Mouse (Mus musculus) liver, embryonic 16.5 days (tissue): ENCODE results near the gene Agr3. TPM values are rescaled to one million over a fixed set of nuclear protein-coding genes. Genes with fewer than 3 reads are reported as not detected.

Experiments
- ATAC-seq: fragments of 200-750 bp; cut with Nextera tagmentation; 2 replicates; pipeline ENCODE4 v1.8.0; 2017; ENCODE audit warnings: low read depth, mild to moderate bottlenecking, moderate number of reproducible peaks, moderate library complexity
- H3K27ac ChIP-seq: fragments of 300-500 bp; sonication (generic); 2 replicates; pipeline ENCODE4 v1.5.1; 2014; ENCODE audit warnings: mild to moderate bottlenecking, low read length
- H3K27me3 ChIP-seq: fragments of 300-500 bp; sonication (generic); 2 replicates; pipeline ENCODE4 v1.6.1; 2014; ENCODE audit warnings: low read depth, low read length, mixed read lengths; ENCODE audit not compliant: control insufficient read depth, insufficient read depth
- H3K36me3 ChIP-seq: fragments of 300-500 bp; sonication (generic); 2 replicates; pipeline ENCODE4 v1.6.1; 2014; ENCODE audit warnings: mild to moderate bottlenecking; ENCODE audit not compliant: control insufficient read depth, insufficient read depth
- H3K4me1 ChIP-seq: fragments of 300-500 bp; sonication (generic); 2 replicates; pipeline ENCODE4 v1.6.1; 2014; ENCODE audit warnings: low read depth, low read length, mixed read lengths; ENCODE audit not compliant: control insufficient read depth
- H3K4me2 ChIP-seq: fragments of 300-500 bp; sonication (generic); 2 replicates; pipeline ENCODE4 v1.6.1; 2014; ENCODE audit warnings: low read depth, low read length, mixed read lengths
- H3K4me3 ChIP-seq: fragments of 300-500 bp; sonication (generic); 2 replicates; pipeline ENCODE4 v1.5.1; 2014; ENCODE audit warnings: low read depth, mild to moderate bottlenecking, low read length
- H3K9ac ChIP-seq: fragments of 300-500 bp; sonication (generic); 2 replicates; pipeline ENCODE4 v1.6.1; 2014; ENCODE audit warnings: low read depth, low read length
- H3K9me3 ChIP-seq: fragments of 300-500 bp; sonication (generic); replicated peaks from 2 replicates; pipeline ENCODE4 v1.6.1; 2016; ENCODE audit warnings: low read length; ENCODE audit not compliant: control insufficient read depth
- WGBS: fragments of 180-500 bp; shearing (Covaris S2); extraction: QIAGEN DNeasy Blood & Tissue Kit; methylation state at CpG from one replicate; pipeline ENCODE4 v1.1.7; 2014; ENCODE audit not compliant: insufficient replicate concordance; 5-methylcytosine and 5-hydroxymethylcytosine counted together
- polyA plus RNA-seq: library from polyadenylated mRNA; unstranded; fragments of >200 nt; fragmentation: Nextera tagmentation; extraction: Ambion mirVana; gene quantifications from 2 replicates; pipeline ENCODE4 v1.2.1, GENCODE M21; 2015

The Agr3 gene
- polyA plus RNA-seq, 1 experiment from 2014 or later, result not detected

- H3K9me3 ChIP-seq, result no peaks in the 10 kb centered on the region
- ATAC-seq, result no peak
Measured at GRCm38 (mm10) chr12:35915813-35916212, 9.6 kb upstream of the Agr3 start.

GRCm38 (mm10) chr12:35916467-35916866 is 9.0 kb upstream of the Agr3 start:
- no peak for ATAC-seq
- no peaks in the 10 kb centered on the region for H3K4me1 ChIP-seq
- no peak overlapping the region for H3K4me3 ChIP-seq
- H3K27ac ChIP-seq, result no peak overlapping the region
- 50% methylated on average over 1 of the region's 1 CpGs for WGBS
- no peaks in the 10 kb centered on the region for H3K9me3 ChIP-seq
- no peaks in the 10 kb centered on the region for H3K27me3 ChIP-seq
- no peak overlapping the region for H3K9ac ChIP-seq
- H3K4me2 ChIP-seq, result no peak overlapping the region
- no peaks in the 10 kb centered on the region for H3K36me3 ChIP-seq

More at GRCm38 (mm10) chr12:35915813-35916212, 9.6 kb upstream of the Agr3 start:
- Histone ChIP-seq H3K9ac (no peak overlapping the region), H3K27me3 (no peaks in the 10 kb centered on the region), H3K4me3 (no peak overlapping the region), H3K4me2 (no peak overlapping the region), H3K36me3 (no peaks in the 10 kb centered on the region), H3K4me1 (no peaks in the 10 kb centered on the region), H3K27ac (no peak overlapping the region)

GRCm38 (mm10) chr12:35918031-35918430 is 7.4 kb upstream of the Agr3 start:
- no peak for ATAC-seq
- Histone ChIP-seq H3K9me3 (no peaks in the 10 kb centered on the region), H3K9ac (no peak overlapping the region), H3K4me1 (no peaks in the 10 kb centered on the region), H3K4me2 (no peak overlapping the region), H3K36me3 (no peaks in the 10 kb centered on the region), H3K27ac (no peak overlapping the region), H3K4me3 (no peak overlapping the region), H3K27me3 (no peaks in the 10 kb centered on the region)
- 35% methylated on average over 1 of the region's 1 CpGs for WGBS

- Histone ChIP-seq H3K27ac (no peak overlapping the region), H3K4me1 (no peaks in the 10 kb centered on the region), H3K4me2 (no peak overlapping the region), H3K4me3 (no peak overlapping the region), H3K9ac (no peak overlapping the region), H3K9me3 (no peaks in the 10 kb centered on the region), H3K27me3 (no peaks in the 10 kb centered on the region), H3K36me3 (no peaks in the 10 kb centered on the region)
- no peak for ATAC-seq
- 32% methylated on average over 2 of the region's 2 CpGs for WGBS
Measured at GRCm38 (mm10) chr12:35927804-35928203, 2.4 kb downstream of the Agr3 start.

- no peak overlapping the region for H3K27ac ChIP-seq
- no peaks in the 10 kb centered on the region for H3K9me3 ChIP-seq
- no peaks in the 10 kb centered on the region for H3K4me1 ChIP-seq
- H3K36me3 ChIP-seq, result no peaks in the 10 kb centered on the region
- no peak for ATAC-seq
- no peak overlapping the region for H3K4me2 ChIP-seq
- H3K9ac ChIP-seq, result no peak overlapping the region
- no peak overlapping the region for H3K4me3 ChIP-seq
- no peaks in the 10 kb centered on the region for H3K27me3 ChIP-seq
Measured at GRCm38 (mm10) chr12:35932816-35933215, 7.4 kb downstream of the Agr3 start.

- Histone ChIP-seq H3K27ac (no peak overlapping the region), H3K9me3 (no peaks in the 10 kb centered on the region), H3K9ac (no peak overlapping the region), H3K4me3 (no peak overlapping the region), H3K4me2 (no peak overlapping the region), H3K36me3 (no peaks in the 10 kb centered on the region), H3K4me1 (no peaks in the 10 kb centered on the region), H3K27me3 (no peaks in the 10 kb centered on the region)
- 43% methylated on average over 1 of the region's 1 CpGs for WGBS
- no peak for ATAC-seq
Measured at GRCm38 (mm10) chr12:35951757-35952156, 26.3 kb downstream of the Agr3 start.

GRCm38 (mm10) chr12:35957235-35957634 is 31.8 kb downstream of the Agr3 start:
- Histone ChIP-seq H3K27ac (no peak overlapping the region), H3K4me3 (no peak overlapping the region), H3K36me3 (no peaks in the 10 kb centered on the region), H3K4me2 (no peak overlapping the region), H3K9me3 (no peaks in the 10 kb centered on the region), H3K9ac (no peak overlapping the region), H3K27me3 (no peaks in the 10 kb centered on the region), H3K4me1 (no peaks in the 10 kb centered on the region)
- WGBS, result 45% methylated on average over 2 of the region's 2 CpGs
- no peak for ATAC-seq

GRCm38 (mm10) chr12:35966098-35966767 is 40.8 kb downstream of the Agr3 start:
- ATAC-seq, result peak; percentile 50
- Histone ChIP-seq H3K36me3 (no peaks in the 10 kb centered on the region), H3K27ac (no peak overlapping the region), H3K4me1 (peaks cover 4% of the 10 kb centered on the region), H3K4me2 (no peak overlapping the region; the same call in 1 of the 2 replicates), H3K9ac (no peak overlapping the region), H3K4me3 (no peak overlapping the region), H3K9me3 (no peaks in the 10 kb centered on the region), H3K27me3 (no peaks in the 10 kb centered on the region)
- WGBS, result 28% methylated on average over 7 of the region's 7 CpGs

GRCm38 (mm10) chr12:35966768-35967141 is 41.3 kb downstream of the Agr3 start:
- no peaks in the 10 kb centered on the region for H3K9me3 ChIP-seq
- no peak overlapping the region; the same call in 1 of the 2 replicates for H3K4me2 ChIP-seq
- H3K4me3 ChIP-seq, result no peak overlapping the region
- no peak overlapping the region for H3K27ac ChIP-seq
- ATAC-seq, result no peak
- no peaks in the 10 kb centered on the region for H3K27me3 ChIP-seq
- 47% methylated on average over 7 of the region's 7 CpGs for WGBS
- H3K9ac ChIP-seq, result no peak overlapping the region
- H3K36me3 ChIP-seq, result no peaks in the 10 kb centered on the region
- H3K4me1 ChIP-seq, result peaks cover 4% of the 10 kb centered on the region
